Mouse (Mus musculus) liver, embryonic 14.5 days (tissue): ENCODE results near the gene Mkrn3.

Experiments
- CTCF ChIP-seq: IDR thresholded peaks from 2 replicates; pipeline ENCODE4 v1.5.1; 2016; ENCODE audit warnings: antibody characterized with exemption, low read depth, control low read depth
- EP300 ChIP-seq: IDR thresholded peaks from 2 replicates; pipeline ENCODE4 v1.6.1; 2016; ENCODE audit warnings: antibody characterized with exemption, low read depth

GRCm38 (mm10) chr7:62378529-62378928, 41.4 kb downstream of the Mkrn3 start:
- TF ChIP-seq EP300 (no peak), CTCF (no peak)
